Mouse (Mus musculus) c-Kit-positive CD71-negative TER-119-negative erythroid progenitor cells, embryonic 14.5 days (primary cell): ENCODE measurements at regions not wholly inside any gene's neighbourhood (a gene's known extent, or its start where the extent isn't known, plus 50 kb on each side); places are given as distances from the start of the nearest gene placed in this dataset.

Experiments
- DNase-seq: peaks from one replicate; pipeline ENCODE4 v3.0.0-alpha.2; 2013; ENCODE audit warnings: low read depth

GRCm38 (mm10) chr9:120765292-120765691 is 163.7 kb upstream of the Ctnnb1 start:
- DNase-seq = no peak

DNA sequence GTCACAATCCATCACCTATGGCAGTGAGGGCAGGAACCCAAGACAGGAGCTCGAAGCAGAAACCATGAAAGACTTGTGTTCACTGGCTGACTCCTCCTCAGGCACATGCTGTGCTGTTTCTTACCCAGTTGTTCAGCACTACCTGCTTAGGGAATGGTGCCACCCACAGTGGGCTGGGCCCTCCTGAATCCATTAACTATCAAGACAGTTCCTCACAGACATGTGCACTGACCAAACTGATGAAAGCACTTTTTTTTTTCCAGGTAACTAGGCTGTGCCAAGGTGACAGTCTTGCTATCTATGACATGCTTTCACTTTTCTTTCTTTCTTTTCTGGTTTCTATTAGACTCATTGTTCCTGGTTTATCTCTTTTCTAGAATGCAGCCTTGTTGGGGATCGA is 162.1 kb upstream of the Ctnnb1 start:
- DNase-seq = no peak

GRCm38 (mm10) chr9:120767396-120767795 is 161.6 kb upstream of the Ctnnb1 start:
- DNase-seq = no peak

- no peak for DNase-seq
Observed at GRCm38 (mm10) chr9:120769056-120769455, 160.0 kb upstream of the Ctnnb1 start.

- no peak for DNase-seq
Observed at GRCm38 (mm10) chr9:120769679-120770078, 159.3 kb upstream of the Ctnnb1 start.

DNA sequence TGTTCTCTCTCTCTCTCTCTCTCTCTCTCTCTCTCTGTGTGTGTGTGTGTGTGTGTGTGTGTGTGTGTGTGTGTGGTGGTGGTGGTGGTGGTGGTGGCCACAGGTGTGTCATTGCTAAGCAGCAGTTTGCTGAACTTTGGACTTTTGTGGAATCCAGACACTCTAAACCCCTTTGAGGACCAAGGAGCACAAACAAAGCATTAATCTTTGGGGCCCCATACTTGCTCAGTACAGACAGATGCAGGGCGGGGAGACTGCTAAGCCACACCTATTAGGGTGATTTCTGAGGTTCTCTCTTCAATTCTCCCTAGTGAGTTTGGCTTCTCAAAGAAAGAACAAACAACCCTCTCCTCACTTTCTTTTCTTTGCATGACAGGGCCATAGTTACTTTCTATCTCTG is 158.1 kb upstream of the Ctnnb1 start:
- no peak for DNase-seq

DNA sequence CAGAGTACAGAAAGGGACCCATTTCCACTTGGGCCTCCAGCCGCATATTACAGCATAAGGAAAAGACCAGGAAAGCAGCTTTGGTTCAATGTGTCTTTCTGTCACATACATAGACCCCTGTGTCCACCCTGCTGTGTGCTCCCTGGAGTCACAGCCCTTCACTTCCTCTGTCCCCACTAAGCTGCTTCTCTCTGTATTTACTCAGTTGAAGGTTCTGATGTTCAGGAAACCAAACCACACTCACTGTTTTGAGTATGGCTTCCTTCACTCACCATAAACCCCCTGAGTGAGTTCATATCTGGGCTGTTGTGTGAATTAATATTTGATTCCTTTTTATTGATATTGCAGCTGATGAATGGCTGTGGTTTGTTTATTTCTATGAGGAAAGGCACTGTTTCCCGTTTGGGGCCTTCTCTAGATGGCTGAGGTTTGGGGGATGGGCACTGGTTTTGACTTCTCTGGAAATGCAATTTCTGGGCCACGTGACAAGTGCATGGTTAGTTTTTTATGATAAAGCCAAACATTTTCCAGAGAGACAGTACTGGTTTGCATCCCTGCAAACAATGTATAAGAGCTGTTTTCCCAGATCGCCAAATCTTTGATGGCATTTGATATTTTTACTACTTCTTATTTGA is 157.0 kb upstream of the Ctnnb1 start:
- no peak for DNase-seq

- no peak for DNase-seq
Observed at GRCm38 (mm10) chr9:120774251-120774650, 154.8 kb upstream of the Ctnnb1 start.

DNA sequence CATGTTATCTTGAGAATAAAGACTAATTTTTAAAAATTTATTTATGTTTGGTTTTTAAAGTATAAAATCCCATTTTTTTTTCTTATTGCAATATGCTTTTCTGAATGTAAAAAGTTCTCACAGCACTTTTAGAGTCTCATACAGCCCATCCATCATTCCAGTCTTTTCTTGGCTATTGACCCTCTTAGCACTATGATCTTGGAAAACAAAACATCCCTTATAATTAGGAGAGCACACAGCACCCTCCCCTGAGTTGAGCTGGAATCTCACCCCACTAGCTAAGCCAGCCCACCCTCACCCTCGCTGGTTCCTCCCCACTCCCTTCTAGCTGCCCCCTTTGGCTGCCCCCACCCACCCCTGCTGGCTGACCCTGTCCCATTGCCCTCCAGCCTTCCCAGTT is 154.2 kb upstream of the Ctnnb1 start:
- DNase-seq = no peak

DNA sequence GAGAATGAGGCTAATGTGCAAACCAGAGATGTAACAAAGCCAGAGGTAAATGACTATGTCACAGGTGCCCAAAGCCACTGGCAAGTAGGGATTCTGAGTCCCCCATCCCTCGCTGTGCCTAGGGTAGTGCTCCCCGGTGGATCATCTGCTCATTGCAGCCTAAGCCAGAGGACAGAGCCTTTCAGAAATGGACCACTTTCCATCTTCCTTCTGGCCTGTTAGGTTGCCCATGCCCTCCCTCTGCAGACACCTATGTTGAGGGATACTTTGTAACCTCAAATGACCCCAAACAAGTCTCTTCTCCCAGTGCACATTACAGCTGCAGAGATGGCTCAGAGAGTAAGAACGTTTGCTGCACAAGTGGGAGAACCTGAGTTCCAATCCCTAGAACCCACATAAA is 153.3 kb upstream of the Ctnnb1 start:
- no peak for DNase-seq

- peak; percentile 70 for DNase-seq
Observed at GRCm38 (mm10) chr9:120776456-120777001, 152.5 kb upstream of the Ctnnb1 start.

DNA sequence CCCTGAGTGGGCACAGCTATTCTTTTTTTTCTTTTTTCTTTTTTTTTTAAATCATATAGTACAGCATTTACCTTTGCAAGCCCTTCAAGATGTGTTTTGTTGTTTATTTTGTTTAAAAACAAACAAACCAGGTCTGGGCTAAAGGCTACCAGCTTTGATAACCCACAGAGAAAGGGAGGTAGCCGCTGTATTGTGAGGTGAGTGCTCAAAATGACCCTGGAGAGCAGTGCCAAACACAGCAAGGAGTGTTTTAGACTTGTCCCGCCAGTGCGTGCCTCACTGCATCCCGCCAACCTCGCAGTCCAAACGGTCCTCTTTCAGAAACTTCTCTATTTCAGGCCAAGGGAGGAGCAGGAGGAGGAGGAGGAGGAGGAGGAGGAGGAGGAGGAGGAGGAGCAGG is 152.0 kb upstream of the Ctnnb1 start:
- no peak for DNase-seq

GRCm38 (mm10) chr9:120777501-120777900 is 151.5 kb upstream of the Ctnnb1 start:
- no peak for DNase-seq

GRCm38 (mm10) chr9:120778423-120778822 is 150.6 kb upstream of the Ctnnb1 start:
- DNase-seq = no peak

DNA sequence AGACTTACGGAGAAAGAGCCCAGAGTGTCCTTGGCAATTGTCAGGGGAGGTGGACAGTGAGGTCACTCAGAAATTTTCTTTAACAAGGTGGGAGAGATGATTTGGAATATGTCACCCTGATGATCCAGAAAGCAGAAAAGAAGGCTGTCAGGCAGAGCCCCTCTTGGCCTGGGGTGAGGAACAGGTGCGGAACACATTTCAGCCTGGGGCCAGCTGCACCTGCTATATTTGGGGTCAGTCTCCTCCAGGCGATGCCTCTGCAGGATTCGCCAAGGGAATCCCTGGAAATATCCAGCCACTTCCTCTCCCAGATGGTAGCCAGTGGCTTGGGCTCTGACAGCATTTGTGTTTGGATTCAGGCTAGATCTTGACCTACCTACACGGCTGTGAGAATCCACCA is 134.8 kb upstream of the Ctnnb1 start:
- DNase-seq = no peak

DNA sequence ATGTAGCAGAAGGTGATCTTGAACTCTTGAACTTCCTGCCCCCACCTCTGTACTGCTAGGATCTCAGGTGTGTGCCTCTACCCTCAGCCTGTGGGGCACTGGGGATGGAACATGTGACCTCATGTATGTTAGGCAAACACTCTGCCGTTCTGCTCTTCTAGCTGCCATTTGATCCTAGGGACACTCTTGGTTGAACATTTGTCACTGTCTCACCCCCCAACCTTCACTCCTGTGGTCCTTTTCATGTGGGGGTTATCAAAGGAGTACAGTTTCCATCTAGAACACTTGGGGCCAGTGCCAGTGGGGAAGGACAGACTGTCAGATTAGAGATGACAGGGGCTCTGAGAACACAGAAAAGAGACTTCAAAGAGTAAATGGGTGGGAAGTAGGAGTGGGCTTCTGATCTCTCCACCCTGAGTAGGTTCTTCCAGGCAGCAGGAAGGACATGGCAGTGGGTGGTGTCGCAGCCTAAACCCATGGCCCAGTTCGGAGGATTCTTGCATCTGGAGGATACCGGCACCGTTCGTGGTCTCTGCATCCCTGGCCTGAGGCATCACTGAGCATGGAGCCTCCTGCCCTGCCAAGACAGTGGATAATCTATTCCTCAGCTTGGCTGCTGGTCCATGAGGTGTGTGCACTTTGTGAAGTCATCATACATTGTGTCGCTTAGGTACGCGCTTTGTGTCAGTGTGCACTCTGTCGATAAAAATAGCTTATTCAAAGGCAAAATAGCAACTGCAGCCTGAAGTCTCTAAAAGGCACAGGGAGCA is 132.7 kb upstream of the Ctnnb1 start:
- no peak for DNase-seq

DNA sequence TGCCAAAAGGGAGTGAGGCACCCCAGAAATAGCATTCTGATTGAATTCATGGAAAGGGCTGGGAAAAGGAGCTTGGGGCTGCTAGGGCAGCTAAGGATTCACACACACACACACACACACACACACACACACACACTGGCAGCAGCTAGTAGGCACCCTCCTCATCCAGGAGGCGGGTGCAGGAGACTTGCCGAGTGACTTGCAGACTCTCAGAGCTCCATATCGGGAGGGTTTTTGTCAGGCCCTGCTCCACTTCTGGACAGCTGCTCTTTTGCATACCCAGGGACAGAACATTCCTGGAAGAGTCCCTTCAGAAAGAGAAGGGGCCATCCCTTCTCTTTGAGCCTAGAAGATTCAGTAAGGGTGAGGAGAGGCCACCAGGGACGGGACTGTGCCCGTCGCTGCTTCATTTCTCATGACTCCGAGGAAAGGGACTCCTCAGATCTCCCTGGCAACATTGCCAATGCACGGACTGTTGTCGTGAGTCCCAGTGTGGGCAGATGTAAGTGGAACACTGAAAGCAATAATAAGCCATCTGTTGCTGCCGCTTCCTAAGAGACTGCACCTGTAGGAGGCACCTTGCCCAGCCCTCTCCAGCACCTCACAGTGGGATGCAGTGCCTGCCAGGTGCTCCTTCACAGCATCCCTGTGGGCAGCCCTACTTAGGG is 130.9 kb upstream of the Ctnnb1 start:
- DNase-seq = no peak

- DNase-seq = no peak
Observed at GRCm38 (mm10) chr9:120798901-120799300, 130.1 kb upstream of the Ctnnb1 start.

GRCm38 (mm10) chr9:120802646-120803045 is 126.4 kb upstream of the Ctnnb1 start:
- DNase-seq = no peak

- DNase-seq = no peak
Observed at GRCm38 (mm10) chr9:120804760-120805294, 124.2 kb upstream of the Ctnnb1 start.

DNA sequence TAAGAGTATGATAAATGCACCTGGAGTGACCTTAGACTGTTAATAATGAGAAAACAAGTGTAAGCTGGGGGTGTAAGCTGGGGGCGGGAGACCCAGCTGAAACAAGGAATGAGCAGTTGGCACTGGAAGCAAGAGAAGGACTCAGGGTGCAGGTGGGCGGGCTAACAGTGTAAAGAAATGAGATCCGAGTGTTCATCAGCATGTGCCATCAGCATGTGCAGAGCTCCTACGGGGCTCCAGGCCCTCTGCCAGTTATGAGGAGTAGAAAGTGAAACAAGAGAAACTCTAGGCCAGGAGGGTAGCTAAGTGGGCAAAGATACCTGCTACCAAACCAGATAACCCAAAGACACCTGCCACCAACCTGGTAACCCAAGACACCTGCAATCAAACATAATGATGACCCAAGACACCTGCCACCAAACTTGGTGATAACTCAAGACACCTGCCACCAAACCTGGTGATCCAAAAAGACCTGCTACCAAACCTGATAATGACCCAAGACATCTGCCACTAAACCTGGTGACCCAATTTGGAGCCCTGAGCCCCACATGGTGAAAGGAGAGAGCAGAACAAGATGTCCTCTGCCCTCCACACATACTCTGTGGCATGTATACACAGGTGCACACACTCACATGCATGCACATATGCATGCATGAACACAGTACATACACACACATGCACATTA is 120.1 kb upstream of the Ctnnb1 start:
- no peak for DNase-seq

- no peak for DNase-seq
Observed at GRCm38 (mm10) chr9:120811522-120811921, 117.5 kb upstream of the Ctnnb1 start.
